Mouse (Mus musculus) right cerebral cortex, postnatal 4 days (tissue): ENCODE results near the gene Glrx.
"Not testable (repeated sequence)": the region's sequence is repeated elsewhere in the genome, so short reads cannot be mapped to it uniquely, and the experiment has no call there.

Experiments
- DNase-seq: peaks from one replicate; pipeline ENCODE4 v3.0.0-alpha.2; 2022

Glrx gene

DNA sequence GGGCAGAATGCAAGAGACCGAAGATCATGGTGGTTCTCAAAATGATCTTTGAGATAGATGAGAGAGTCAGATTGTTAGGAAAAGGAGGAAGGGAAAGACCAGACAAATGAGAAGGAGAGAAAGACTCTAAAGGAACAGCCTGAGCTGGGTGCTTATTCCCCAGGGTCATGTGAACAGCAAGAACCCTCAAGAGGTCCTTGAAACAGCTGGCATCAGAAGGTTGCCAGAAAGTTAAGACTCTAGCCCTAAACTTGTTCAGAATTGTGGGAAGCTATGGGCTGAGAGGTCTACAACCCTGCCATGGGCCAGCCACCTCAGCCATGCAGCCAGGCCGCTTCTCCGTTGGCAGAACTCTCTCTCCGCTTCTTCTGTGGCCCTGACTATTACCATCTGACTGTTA is 1.2 kb upstream of the Glrx start:
- DNase-seq = no peak

DNA sequence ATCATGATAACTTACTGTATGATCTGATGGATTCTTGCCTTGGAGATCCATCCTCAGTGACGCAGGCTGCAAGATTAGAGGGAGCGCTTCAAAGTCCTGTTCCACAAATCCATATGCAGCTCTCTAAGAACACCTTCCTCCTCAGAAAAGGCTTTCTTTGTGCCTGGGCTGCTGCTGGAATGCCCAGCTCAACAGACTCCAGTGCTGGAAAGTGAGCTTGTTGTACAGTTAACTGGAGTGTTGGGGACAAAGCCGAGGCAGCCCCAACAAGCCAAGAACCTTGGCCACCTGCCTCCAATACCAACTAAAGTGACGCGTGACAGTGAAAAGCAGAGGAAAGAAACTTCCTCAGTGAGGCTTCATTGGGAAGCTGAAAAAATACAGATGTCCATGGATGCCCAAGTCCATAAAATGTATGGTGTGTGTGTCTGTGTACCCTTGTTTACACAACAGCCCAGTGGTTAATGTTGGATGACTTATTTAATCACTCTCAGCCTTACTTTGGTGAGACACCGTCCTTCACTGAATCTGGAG is 1.2 kb downstream of the Glrx start:
- peak; percentile 15 for DNase-seq

DNA sequence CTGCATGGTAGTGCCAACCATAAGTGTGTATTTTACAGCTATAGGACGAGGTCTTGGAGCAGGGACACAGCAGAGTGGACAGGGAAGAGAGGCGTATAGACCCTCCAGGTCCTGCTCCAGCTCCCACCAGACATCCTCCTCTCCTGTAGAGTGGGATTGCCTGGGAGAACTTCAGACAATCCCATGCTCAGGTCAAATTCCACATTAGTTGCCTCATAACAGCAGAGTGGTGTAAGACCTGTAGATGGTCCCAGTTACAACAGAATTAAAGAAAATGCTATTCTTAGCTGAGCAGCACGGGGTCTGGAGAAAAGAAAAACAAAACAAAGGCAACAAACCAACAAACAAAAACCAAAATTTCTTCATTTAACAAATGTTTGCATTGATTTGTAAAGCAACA is 2.3 kb downstream of the Glrx start:
- no peak for DNase-seq

DNA sequence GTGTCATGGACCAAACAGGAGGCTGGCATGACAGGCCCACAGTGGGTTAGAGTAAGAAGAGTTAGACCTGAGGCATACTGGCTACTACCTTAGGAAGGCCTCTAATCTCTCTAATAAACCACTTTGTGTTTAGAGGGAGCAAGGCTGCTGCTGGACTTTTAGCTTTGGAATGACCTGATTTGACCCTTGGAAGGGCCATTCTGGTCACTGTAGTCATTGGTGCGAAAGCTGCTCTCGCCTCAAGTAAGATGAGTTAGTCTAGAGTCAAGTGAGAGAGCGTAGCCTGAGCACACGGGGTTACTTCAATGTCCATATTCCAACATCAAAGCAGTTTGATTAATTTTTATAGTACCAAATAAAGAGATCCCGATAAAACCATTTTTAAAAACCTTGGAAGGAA is 3.7 kb downstream of the Glrx start:
- DNase-seq = no peak

DNA sequence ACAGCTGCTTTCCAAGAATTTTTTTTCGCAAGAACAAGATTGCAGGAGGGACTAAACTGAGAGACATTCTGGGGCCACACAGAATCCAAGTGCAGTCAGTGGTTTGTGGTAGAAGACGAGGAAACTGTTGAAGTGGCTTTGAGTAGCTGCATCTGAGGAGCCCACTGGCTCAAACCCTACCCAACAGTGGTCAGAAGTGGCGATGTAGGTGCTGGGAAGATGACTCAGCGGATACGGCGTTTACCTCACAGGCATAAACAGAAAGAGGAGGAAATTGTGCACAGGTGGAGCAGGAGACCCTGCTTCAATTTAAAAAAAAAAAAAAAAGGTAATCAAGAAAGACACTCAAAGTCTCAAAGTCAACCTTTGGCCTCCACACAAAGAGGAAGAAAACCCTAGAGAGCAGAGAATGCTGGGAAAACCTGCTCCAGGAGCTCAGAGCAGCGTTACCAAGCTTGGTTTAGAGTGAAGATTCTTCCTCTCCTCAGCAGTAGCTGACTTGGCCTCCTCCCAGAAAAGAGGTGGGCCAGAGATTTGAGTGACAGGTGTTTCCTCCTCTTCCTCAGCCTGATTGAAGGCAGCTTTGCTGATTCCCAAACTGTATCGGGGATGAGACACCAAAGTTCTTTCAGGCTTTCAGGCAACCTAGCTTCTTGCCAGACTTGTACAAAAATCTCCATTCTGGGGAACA is 4.5 kb downstream of the Glrx start:
- DNase-seq = no peak

DNA sequence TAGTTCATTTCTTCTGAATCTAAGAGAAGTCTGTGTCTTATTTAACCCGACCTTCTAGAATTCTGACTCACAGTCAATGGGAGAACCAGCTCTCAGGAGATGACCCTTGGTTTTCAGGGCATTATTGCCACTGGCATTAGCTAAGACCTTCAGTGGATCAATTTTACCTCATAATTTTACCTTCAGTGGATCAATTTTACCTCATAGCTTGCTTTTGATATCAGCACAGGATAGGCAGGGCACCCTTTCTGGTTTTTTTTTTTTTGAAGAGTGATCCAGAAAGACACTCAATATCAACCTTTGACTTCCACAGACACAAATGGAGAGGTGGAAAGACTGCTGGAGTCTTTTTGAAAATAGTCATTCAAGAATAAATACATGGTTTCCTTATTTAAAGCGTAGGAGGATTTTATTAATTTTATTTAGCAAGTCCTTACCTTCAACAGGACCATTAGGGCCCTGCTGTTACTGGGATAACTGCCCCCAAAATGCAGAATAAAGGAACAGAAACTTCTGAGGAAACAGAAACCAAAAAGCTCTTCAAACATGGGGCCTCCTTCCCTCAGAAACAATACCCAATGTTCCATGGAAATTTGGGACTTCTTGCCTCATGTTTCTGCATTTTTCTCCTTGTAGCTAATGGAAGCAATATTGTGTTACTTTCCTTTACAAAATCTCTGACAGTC is 5.3 kb downstream of the Glrx start:
- no peak for DNase-seq

DNA sequence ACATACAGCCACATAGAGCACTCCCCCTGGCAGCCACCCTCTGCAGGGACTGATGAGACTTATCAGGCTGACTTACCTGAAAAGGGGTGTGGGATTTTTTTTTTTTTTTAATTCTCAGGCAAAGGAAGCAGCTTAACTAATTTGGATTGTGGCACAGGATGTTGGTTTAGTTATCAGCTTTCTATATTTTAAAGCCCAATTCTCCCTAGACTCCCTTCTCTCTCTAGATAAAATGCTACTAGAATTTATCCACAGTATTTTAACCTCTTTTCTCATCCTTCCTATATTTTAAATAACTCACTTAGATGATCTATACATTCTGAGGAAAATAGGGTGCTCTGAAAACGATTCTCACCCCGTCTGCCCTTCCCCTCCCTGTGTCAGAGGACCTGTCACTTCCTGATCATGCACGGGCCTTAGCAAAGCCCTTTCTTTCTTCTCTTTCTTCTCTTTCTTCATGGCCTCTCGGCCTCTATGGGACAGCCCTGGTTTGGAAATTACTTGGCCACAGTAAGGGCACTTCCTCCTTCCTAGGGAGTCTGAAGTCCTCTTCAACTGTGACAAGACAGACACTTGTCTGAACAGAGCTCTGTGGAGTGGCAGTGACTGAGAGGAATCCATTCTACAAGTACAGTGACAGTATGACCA is 6.0 kb downstream of the Glrx start:
- DNase-seq = no peak

DNA sequence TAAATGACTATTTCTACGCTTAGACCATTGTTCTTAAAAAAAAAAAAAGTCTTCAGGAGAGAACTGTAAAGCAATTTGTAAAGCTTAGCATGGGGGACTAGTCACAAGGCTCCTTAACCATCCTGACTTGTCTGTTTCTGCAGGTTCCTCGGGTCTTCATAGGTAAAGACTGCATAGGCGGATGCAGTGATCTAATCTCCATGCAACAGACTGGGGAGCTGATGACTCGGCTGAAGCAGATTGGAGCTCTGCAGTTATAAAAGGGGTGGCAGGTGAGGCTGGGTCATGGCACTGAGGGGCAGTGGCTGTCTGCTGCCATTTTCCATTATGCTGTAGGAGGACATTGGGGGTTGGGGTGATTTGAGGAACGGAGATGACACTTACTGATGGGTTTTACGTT is 7.4 kb downstream of the Glrx start:
- DNase-seq = no peak

DNA sequence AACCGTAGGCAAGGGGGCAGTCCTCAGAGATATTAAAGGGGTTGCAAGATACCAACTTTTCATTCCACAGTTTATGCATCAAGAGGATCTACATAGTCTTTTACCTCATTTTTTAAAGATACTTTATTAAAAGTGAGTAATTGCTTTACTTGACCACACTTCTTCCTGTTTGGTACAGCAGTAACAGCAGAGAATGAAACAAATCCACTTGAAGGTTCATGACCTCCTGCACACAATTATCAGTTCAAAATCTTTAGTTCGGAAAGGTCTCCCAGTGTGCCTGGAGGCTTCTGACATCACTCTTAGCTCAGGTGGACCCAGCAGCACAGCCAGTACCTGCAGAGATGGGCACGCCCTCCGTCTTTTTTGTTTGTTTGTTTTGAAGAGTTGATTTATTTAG is 12.4 kb downstream of the Glrx start:
- DNase-seq = no peak

DNA sequence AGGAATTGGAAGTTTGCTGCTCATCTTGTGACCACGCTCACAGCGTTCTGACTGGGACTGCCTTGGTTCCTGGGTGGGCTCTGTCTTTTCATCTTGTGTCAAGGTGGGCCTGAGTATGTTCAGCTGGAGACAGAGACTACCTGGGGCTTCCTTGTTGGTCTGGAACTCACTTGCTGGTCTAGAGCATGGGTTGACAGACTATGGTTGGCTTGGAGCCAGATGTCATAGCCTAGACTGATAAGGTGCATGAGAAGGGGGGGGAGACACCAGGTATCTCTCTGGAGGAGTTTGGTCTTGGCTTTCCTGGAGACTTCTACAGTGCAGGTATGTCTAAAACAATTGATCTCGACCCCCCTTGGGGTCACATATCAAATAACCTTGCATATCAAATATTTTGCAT is 13.4 kb downstream of the Glrx start:
- no peak for DNase-seq

DNA sequence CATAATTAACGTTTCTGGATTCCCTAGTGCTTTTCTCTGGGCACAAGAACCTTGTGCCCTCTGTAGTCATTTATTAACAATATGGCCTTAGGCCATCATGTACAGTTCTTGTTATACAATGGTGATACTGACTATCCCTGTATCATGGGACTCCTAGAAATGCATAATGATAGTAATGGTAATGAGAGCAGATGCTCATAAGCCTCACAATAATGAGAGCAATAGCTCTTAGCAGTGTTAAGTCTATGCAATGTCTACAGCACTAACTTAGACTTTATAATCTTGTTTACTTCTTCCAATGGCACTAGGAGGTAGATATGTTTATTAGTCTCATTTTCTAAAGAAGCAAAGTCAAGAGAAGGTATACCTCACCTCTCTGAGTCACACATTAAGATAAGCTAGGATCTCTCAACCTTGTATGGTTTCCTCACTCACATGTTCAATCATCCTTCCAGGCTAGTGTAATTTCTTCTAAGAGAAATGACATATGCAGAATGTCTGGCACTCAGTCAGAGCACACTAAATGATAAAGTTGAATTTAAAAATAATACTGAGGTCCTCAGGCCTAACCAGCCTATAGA is 19.7 kb downstream of the Glrx start:
- DNase-seq = no peak

DNA sequence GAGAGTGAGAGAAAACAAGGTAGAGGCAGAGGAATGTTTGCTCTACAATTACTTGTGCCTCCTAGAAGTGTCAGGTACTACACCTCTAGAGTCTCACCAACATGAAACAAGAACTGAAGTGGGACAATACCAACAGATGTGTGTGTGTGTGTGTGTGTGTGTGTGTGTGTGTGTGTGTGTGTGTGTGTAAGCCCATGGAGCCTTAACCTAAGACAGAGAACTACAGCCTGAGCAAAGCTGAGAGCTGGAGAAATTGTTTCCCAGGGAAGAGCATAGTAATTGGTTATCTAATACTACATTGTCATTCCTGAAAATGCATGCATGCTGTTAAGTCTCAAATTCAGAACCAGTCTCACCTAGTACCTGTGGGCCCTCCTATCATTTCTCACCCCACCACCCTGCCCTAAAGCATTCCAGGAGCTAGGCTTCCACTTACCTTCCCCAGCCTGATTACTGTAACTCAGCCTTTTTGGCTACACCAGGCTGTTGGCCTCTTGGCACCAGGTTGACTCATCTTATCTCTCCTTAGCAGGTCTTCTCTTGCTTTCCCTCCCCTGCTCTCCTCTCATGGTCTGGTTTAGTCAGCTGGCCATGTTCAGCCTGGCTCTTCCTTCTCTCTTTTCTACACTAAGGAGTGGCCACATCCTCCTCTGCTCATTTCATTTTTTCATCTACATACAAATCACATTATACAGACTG is 26.0 kb downstream of the Glrx start:
- DNase-seq = no peak

DNA sequence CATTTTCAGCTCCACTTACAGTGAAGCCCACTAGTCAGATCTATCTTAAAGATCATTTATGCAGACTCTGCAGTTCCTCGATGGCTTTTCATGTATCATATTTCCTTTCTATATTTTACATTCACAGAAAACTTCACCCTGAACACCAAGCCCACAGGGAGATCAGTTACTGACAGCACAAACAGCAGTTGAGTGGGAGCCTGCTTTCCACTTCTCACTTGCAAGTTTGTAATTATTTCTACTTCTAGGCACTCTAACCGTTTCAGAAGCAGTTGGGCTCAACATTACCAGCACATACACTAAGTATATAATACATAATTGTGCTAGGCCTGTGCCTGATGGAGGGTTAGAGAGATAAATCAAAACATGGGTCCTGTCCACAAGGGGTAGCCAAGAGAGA is 28.2 kb downstream of the Glrx start:
- no peak for DNase-seq

DNA sequence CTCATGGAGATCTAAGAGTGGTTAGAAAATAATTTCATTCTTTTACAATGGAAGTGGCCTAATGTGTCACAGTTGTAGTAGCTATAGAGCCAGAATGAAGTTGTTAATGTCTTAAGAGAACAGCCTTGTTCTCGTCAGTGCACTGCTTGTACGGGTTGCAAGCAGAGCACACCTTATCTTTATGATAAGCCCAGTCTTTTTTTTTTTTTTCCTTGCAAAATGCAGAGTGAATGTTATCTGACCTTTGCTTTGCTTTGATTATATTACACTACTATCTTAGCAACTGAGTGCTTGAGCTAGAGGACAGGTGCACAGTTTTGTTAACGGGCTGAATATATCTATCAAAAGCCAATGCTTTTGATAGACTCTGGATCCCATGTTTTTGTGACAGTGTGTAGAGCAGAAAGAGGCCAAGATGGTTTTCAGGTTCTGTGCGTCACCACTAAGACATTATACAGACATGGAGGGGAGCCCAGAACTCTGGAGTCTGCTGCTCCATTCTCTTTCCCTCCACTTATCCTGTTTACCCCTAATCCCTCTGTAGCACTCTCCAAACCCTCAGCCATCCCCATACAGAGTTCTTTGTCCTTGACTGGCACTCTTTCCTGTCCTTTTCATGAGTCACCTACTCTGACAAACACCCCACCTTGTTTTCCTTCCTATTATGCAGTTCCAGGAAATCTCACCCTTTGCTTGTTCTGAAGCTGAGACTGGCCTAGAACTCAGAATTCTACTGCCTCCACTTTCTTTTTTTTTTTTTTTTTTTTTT is 35.1 kb downstream of the Glrx start:
- DNase-seq = no peak

DNA sequence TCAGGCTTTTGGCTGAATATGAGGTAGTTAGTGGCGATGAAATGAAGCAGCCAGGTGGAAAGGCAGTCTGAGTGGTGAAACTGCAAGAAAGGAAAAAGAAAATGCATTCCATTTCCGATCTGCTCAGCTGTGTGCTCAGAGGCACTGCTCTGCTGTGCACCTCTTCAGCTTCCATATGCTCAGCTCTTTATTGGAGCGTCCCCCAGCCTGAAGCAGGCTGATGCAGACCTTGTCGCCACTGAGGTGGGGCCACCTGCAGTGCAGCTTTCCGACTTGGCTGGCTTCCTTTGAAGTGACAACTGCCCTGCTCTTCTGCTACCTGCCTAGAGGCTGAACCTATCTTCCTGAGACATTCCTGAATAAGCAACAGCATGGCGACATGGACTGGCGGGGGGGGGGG is 36.5 kb downstream of the Glrx start:
- DNase-seq = not testable (repeated sequence)

DNA sequence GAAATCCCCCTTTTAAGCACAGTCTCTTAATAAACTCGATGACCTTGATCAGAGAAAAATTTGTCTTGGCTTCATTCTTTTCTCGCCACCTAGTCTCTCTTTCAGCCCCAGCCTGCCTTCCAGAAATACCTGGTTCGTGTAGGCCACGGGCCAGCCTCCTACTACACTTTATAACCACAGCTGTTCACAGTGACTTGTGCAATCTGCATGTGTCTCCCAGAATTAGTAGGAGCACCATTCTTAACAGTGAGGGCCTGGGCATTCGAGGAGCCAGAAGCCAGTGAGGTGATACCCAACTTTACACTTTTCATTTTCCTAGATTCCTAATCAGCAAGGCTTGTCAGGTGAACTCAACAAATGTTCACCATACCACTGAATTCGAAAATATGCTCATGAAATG is 36.9 kb downstream of the Glrx start:
- DNase-seq = no peak

DNA sequence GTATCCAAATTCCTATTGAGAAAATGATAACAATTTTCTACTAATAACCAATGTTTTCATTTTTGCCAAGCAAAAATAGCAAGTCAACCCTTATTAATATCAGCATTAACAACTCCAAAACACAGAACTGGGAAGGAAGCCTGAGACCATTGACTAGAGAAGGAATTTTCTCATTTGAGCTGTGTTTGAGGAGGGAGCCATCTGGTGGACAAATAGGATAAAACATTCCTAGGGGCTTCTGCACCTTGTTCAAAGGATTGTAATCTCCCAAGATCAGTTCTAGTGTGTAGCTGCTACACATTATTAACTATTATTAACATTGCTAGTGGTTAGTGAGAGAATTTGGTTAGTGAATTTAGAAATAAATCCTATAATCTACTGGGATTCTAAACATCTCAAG is 38.2 kb downstream of the Glrx start:
- no peak for DNase-seq

DNA sequence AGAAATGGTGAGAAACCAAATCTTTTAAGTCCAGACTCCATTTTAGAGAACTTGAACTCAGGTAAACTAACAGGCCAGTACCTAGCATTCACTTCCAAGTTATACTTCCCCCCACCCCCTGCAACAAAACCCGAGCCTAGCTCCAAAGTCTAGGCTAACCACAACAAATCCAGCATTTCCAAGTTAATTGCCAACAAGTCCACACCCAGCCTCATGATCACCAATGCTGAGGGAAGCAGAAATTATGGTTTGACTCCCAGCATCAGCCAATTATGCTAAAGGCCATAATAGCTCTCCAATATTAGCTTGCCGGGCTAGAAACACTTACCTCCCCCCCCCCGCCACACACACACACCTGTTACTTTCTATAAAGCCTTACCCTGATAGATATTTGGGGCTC is 40.1 kb downstream of the Glrx start:
- DNase-seq = no peak

DNA sequence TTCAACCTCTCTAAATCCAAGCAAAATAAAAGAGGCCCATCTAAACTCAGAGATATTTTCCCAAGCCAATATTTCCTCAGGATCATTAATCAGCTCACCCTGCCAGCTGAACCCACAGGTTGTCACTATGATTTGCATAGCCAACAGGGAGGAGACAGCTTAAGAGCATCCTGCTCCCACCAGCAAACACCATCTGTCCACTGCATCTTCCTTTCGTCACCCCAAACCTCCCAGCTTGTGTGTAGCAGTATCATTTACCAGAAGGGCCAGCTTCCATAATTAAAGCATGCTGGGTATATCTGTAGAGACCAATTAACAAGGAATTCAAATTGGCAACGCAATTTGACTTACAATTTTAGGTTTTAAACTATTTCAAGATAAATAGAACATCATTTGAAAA is 40.8 kb downstream of the Glrx start:
- no peak for DNase-seq

DNA sequence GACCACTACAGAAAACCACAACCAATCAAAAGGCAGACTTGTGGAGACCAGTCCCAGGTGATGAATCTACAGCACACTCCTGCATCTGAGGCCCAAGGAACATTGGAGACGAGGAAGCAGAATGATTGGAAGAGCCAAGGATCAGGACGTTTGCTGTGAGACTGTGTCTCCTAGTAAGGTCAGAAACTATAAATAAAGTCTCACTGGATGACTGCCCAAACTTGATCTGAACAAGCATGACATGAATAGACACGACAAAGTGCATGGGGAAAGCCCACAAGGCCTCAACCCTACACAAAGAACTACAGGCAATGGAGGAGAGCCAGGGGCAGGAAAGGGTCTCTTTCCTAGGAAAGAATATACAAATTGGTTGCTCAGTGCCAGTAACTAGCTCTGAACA is 44.1 kb downstream of the Glrx start:
- no peak for DNase-seq

DNA sequence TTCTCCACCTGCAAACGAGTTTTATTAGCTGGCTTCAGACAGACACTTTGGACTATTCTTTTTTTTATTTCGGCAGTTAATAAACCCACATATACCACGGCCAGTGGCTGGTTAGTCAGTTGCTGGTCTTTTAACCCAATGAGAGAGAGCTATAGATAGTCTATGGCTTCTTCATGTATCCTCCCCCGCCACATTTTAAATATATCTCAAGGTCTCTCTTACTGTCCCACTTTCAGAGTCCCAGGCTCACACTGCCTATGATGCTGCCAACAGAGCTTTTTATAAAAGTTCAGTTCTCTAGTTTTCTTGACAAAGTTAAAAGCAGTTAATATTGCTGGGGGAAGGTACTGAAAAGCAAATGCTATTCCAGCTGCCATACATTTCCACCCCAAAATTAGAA is 52.2 kb downstream of the Glrx start:
- DNase-seq = no peak

DNA sequence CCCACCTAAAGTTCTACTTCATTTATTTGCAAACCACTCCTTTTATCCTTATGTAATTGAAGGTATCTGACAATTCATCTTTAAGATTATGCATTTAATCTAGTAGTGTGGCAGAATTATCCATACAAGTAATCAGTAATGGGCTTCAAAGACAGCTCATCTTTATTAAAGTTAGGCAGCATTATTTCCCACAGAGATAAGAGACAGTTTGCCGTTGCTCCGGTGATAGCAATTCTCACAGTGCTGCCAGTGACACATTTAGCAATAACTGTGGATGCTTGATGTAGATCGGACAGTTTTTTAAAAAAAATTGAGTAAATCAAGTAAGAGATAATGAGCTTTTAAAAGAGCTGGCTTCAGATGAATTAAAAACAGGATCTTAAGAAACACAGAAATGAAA is 52.6 kb downstream of the Glrx start:
- no peak for DNase-seq

DNA sequence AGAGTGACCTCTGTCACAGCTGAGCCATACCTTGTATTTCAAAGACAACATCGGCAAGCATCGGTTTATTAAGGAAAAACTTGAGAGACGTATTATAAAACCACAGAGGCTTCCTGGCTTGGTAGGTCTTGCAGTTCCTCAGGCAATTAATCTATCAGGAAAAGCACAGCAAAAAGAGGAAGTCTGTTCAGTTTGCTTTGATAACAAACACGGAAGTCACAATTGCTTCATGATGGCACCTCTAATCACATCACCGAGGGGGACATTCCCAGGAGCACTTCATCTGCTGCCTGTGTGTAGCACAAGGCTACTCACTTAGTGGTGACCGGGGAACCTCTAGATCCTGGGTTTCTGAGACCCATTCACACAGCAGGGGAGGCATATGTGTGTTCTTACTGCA is 53.2 kb downstream of the Glrx start:
- no peak for DNase-seq
